Mouse (Mus musculus): ENCODE measurements around the gene Gm826.

Gene Gm826

GRCm38 (mm10) chr2:160267828-160268453, 66.0 kb downstream of the Gm826 start:
- 90% methylated on average over 11 of the region's 11 CpGs for WGBS

GRCm38 (mm10) chr2:160263861-160264260, 70.1 kb downstream of the Gm826 start:
- WGBS, result 89% methylated on average over 8 of the region's 8 CpGs

- 45% methylated on average over 3 of the region's 3 CpGs for WGBS
Measured at GRCm38 (mm10) chr2:160261538-160261937, 72.4 kb downstream of the Gm826 start.
